Mouse (Mus musculus): ENCODE measurements around the gene Cpt2.

GRCm38 (mm10) chr4:107933239-107933638, 9.8 kb upstream of the Cpt2 start:
- TF ChIP-seq HCFC1 (IDR thresholded peaks at IDR 0.05; ENCODE audit: borderline replicate concordance, insufficient read depth, low read length): no peak
- TF ChIP-seq CHD2 (IDR thresholded peaks at IDR 0.05; ENCODE audit: low read depth, low read length): no peak
- TF ChIP-seq ZC3H11A (IDR thresholded peaks at IDR 0.05; ENCODE audit: borderline replicate concordance, low read depth, low read length): no peak
- no peak for TF ChIP-seq ZNF384 (IDR thresholded peaks at IDR 0.05; ENCODE audit: low read depth, low read length)
- no peak for TF ChIP-seq MAFK (IDR thresholded peaks at IDR 0.05; ENCODE audit: insufficient read depth, low read depth, low read length)
